Mouse (Mus musculus) cortical plate, adult 2 months (tissue): ENCODE results near the gene Defb33.

Source experiments
- CTCF ChIP-seq: fragments of 200-500 bp; IDR thresholded peaks from 2 replicates; pipeline ENCODE4 v1.5.1; 2011; ENCODE audit warnings: mild to moderate bottlenecking, control low read depth, low read length; ENCODE audit not compliant: insufficient read depth; ENCODE audit errors: extremely low read depth
- POLR2A ChIP-seq: fragments of 200-500 bp; IDR thresholded peaks from 2 replicates; pipeline ENCODE4 v1.6.1; 2011; ENCODE audit warnings: mild to moderate bottlenecking, low read length, control low read depth; ENCODE audit not compliant: insufficient read depth; ENCODE audit errors: extremely low read depth

GRCm38 (mm10) chr8:20874608-20875007, 17.9 kb upstream of the Defb33 start:
- no peak for TF ChIP-seq POLR2A
- TF ChIP-seq CTCF = no peak
